Mouse (Mus musculus) lung, adult 2 months (tissue): ENCODE measurements at regions not wholly inside any gene's neighbourhood (a gene's known extent, or its start where the extent isn't known, plus 50 kb on each side); places are given as distances from the start of the nearest gene placed in this dataset.

Source experiments
- CTCF ChIP-seq: fragments of 200-500 bp; IDR thresholded peaks from 2 replicates; pipeline ENCODE4 v1.5.1; 2011; ENCODE audit warnings: mild to moderate bottlenecking, low read length, control low read depth; ENCODE audit not compliant: insufficient read depth
- POLR2A ChIP-seq: fragments of 200-500 bp; IDR thresholded peaks from 2 replicates; pipeline ENCODE4 v1.6.1; 2011; ENCODE audit warnings: low read depth, mild to moderate bottlenecking, control low read depth, low read length, borderline replicate concordance; ENCODE audit errors: extremely low read depth

DNA sequence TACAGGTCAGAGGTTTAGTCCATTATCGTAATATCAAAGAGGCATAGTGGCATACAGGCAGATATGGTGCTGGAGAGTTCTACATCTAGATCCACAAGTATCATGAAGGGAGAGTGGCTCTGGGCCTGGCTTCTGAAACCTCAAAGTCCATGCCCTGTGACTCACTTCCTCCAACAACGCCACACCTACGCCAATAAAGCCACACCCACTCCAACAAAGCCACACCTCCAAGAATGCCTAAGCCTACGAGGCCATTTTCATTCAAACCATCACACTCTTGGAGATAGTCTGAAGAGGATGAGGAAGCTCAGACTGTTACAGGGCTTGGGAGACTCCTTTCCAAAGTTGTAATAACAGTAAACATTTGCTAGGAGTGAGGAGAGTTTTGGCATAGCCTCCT, 102.6 kb upstream of the Mdm1 start:
- no peak for TF ChIP-seq CTCF
- TF ChIP-seq POLR2A: no peak
